Mouse (Mus musculus) splenic B cell, adult 2 months (primary cell): ENCODE results near the gene Ric3.
"Not testable (repeated sequence)": the region's sequence is repeated elsewhere in the genome, so short reads cannot be mapped to it uniquely, and the experiment has no call there.

Experiments
- DNase-seq: peaks from one replicate; pipeline ENCODE4 v3.0.0-alpha.2; 2011; ENCODE audit warnings: low read depth, low spot score
- H3K27me3 ChIP-seq: 2 replicates; pipeline ENCODE4 v1.6.1; 2012; ENCODE audit warnings: mild to moderate bottlenecking, low read length, moderate library complexity, mixed read lengths; ENCODE audit not compliant: control insufficient read depth, poor library complexity, insufficient read depth, severe bottlenecking
- H3K36me3 ChIP-seq: 2 replicates; pipeline ENCODE4 v1.6.1; 2012; ENCODE audit warnings: mild to moderate bottlenecking, low read length, moderate library complexity, mixed read lengths; ENCODE audit not compliant: control insufficient read depth, poor library complexity, insufficient read depth, severe bottlenecking

Gene Ric3

GRCm38 (mm10) chr7:109083113-109083812, at the start of gene Ric3:
Gene Ric3 (minus strand): TSS chr7:109083331.
- Histone ChIP-seq H3K36me3 (no peaks in the 10 kb centered on the region), H3K27me3 (no peaks in the 10 kb centered on the region; the same call in 1 of the 2 replicates)
- DNase-seq = no peak

- no peaks in the 10 kb centered on the region for H3K27me3 ChIP-seq
- H3K36me3 ChIP-seq = no peaks in the 10 kb centered on the region
- DNase-seq = no peak
Observed at GRCm38 (mm10) chr7:109131565-109131964, 48.4 kb upstream of the Ric3 start.

DNA sequence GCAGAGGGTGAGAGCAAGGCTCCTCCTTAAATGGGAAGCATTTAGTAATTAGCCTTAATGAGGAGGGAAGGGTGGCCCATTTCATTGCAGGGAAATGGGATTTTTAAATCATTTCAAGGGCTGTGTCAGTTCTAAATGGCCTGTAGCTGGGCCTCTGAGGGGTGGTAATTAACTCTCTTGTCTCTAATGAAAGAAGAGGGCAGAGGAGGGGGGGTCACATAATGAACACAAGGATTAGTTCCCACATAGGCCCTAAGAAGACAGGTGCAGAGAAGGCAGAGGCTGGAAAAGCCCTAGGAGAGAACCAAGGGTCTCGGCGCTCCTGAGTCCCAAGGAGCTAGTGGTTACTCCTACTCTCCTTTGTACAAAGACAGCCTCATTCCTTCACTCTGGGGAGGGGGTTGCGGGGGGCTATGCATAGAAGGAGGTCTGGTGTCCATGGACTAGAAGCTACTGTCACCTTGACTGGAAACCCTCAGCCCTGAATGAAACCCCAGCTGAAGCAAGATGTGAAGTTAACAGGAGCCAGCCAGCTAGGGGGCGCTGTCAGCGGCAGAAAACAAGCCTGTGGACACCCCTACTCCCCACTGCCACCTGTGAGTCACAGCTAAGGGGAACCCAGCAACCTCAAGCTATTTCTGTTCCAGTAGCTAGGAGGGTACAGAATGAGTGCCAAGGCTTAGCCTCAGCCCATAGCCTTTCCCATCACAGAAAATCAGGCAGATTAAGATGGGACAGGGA, 47.0 kb upstream of the Ric3 start:
- DNase-seq = no peak
- H3K27me3 ChIP-seq = no peaks in the 10 kb centered on the region
- no peaks in the 10 kb centered on the region for H3K36me3 ChIP-seq

DNA sequence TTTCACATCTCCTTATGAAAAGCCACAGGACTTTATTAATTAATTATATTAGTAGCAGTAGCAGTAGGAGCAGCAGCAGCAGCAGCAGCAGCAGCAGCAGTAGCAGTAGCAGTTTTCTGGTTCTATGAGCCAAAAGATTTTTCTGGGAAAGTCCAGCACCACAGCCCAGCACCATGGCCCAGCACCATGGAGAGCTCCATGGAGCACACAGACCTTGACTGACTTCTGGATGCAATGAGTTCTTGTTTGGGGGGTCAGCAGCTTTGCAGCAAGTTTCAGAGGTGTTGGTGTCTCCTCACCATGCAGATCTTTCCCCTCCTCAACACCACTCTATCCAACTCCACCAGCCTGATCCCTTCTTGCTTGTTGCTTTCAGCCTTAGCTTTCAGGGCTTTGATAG, 46.3 kb upstream of the Ric3 start:
- Histone ChIP-seq H3K36me3 (no peaks in the 10 kb centered on the region), H3K27me3 (no peaks in the 10 kb centered on the region)
- no peak for DNase-seq

DNA sequence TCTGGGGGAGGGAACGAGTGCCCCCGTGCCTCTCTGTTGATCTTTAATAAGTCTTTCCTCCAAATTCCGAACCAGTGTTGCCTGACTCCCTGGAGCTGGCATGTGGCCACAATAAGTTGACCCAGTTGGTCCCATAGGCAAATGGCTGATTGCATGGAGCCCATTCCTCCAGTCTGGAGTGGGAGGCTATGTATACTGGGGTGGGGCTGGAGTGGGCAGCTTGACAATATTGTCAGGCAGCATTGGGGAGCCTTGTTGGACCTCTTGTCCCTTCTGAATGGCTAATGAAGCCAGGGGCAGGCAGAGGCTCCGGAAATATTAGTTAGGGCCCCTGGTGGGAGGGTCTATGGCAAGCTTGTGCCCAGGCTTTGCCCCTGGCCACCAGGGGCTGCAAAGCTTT, 32.8 kb upstream of the Ric3 start:
- no peaks in the 10 kb centered on the region for H3K36me3 ChIP-seq
- no peak for DNase-seq

GRCm38 (mm10) chr7:109115488-109115887, 32.4 kb upstream of the Ric3 start:
- DNase-seq, H3K36me3 ChIP-seq, H3K27me3 ChIP-seq: not testable (repeated sequence)

More for the DNA sequence above, 32.8 kb upstream of the Ric3 start:
- H3K27me3 ChIP-seq = no peaks in the 10 kb centered on the region

DNA sequence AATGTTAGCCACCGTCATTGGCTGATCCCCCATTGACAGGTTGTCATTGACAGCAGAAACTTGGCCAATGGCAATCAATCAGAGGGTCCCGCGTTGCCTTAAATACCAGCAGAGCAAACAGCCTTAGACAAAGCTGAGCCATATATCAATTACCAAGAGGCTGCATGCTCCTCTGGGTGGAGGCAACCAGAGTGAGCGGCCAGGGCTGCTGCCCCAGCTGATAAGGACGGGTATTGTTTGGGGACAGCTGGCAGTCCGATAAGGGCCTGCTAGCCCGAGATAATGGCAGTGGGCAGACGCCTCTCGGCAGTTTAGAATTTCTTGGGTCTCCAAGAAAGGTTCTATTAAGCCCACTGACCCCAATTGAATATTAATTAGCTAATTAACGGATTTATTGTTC, 31.8 kb upstream of the Ric3 start:
- H3K36me3 ChIP-seq = no peaks in the 10 kb centered on the region
- H3K27me3 ChIP-seq = no peaks in the 10 kb centered on the region
- no peak for DNase-seq

- H3K36me3 ChIP-seq = no peaks in the 10 kb centered on the region
- DNase-seq = no peak
- no peaks in the 10 kb centered on the region for H3K27me3 ChIP-seq
Observed at GRCm38 (mm10) chr7:109111000-109111399, 27.9 kb upstream of the Ric3 start.

DNA sequence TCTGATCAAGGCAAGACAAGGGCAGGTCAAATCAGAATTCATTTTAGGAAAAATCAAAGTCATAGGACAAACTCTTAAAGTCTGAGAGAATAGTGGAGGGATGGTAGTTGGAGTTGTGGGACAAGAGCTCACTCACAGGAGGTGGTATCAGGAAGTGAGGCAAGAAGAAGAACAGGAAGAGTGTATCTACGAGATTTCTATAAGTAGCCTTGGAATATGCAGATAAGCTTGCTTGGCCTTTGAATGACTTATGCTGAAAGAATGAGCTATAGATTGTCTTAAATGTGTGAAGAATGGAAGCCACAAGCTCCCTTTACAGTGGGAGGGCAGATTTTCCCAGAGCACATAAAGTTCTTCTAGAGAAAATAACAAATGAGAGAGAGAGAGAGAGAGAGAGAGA, 21.8 kb upstream of the Ric3 start:
- Histone ChIP-seq H3K27me3 (no peaks in the 10 kb centered on the region), H3K36me3 (no peaks in the 10 kb centered on the region)
- no peak for DNase-seq

- DNase-seq = no peak
- no peaks in the 10 kb centered on the region for H3K27me3 ChIP-seq
- no peaks in the 10 kb centered on the region for H3K36me3 ChIP-seq
Observed at GRCm38 (mm10) chr7:109101167-109101566, 18.0 kb upstream of the Ric3 start.

- Histone ChIP-seq H3K27me3 (no peaks in the 10 kb centered on the region), H3K36me3 (no peaks in the 10 kb centered on the region)
- DNase-seq = peak; percentile 1
Observed at GRCm38 (mm10) chr7:109098145-109099018, 15.3 kb upstream of the Ric3 start.

- no peak for DNase-seq
- no peaks in the 10 kb centered on the region for H3K27me3 ChIP-seq
- no peaks in the 10 kb centered on the region for H3K36me3 ChIP-seq
Observed at GRCm38 (mm10) chr7:109097203-109097602, 14.1 kb upstream of the Ric3 start.

- Histone ChIP-seq H3K36me3 (no peaks in the 10 kb centered on the region), H3K27me3 (no peaks in the 10 kb centered on the region)
- DNase-seq = no peak
Observed at GRCm38 (mm10) chr7:109096618-109097017, 13.5 kb upstream of the Ric3 start.

DNA sequence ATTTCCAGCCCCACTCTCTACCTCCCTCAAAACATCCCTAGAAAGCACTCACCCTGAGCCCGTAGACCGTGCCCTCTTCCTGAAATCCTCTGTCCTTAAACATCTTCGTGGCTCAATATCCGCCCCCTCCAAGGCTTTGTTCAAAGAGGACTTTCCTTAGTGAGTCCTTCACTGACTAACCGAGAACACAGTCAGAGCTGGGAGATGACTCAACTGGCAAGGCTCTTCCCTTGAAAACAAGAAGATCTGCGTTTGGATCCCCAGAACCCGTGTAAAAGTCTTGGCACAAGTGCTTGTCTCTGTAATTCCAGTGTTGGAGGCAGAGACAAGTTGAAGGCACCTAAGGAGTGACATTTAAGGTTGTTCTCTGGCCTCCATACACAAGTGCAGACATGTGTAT, 11.2 kb upstream of the Ric3 start:
- Histone ChIP-seq H3K27me3 (no peaks in the 10 kb centered on the region), H3K36me3 (no peaks in the 10 kb centered on the region)
- no peak for DNase-seq

- not testable (repeated sequence) for DNase-seq, H3K36me3 ChIP-seq, H3K27me3 ChIP-seq
Observed at GRCm38 (mm10) chr7:109091316-109091715, 8.2 kb upstream of the Ric3 start.
